Mouse (Mus musculus) frontal cortex, postnatal 14 days (tissue): ENCODE results near the gene Slc38a4.

Experiments
- DNase-seq, 2 experiments: peaks; one replicate each; pipeline ENCODE4 v3.0.0; 2022; ENCODE audit warnings: low spot score in 2 of 2

Slc38a4 gene

GRCm38 (mm10) chr15:97054131-97054530 lies 1.6 kb downstream of the Slc38a4 start:
- no peak for DNase-seq

- DNase-seq = no peak
Measured at GRCm38 (mm10) chr15:97050436-97050835, 5.3 kb downstream of the Slc38a4 start.

DNA sequence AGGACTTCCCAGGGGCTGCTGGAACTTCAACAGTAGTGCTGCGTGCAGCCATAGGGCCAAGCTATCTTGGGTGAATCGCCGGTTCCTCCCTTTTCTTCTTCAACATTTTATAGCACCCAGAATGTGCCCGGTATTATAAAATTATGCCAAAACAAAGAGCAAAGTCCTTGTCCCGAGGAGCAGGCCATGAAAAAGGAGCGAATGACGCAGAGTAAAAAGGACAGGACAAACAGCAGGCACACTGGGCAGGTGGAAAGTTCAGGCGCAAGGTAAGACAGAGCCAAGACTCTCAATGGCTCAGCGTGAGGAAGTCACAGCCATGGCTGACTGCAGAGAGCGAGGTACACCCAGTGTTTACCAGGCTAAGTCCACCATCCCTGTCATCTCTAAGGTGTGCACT lies 5.7 kb downstream of the Slc38a4 start:
- no peak for DNase-seq

- no peak for DNase-seq
Measured at GRCm38 (mm10) chr15:97049281-97049841, 6.4 kb downstream of the Slc38a4 start.

- DNase-seq = no peak
Measured at GRCm38 (mm10) chr15:97048267-97048666, 7.5 kb downstream of the Slc38a4 start.

DNA sequence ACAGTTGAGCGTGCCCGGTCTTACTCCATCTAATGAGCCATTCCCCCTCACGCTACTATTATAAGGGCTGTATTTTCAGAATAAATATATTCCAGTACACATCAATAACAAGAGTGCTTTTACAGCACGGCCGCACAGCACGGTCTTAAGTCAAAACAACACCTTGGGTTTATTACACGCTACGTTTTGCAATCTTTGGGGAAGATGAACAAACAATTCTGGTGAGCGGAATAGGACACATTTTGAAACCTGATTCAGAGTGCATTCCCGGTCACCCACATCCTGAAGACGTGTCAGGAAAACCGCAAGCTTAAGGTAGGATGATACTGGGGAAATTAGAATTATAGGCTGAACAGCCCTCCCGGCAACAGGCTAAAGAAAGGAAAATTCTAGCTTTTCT lies 11.8 kb downstream of the Slc38a4 start:
- no peak for DNase-seq

DNA sequence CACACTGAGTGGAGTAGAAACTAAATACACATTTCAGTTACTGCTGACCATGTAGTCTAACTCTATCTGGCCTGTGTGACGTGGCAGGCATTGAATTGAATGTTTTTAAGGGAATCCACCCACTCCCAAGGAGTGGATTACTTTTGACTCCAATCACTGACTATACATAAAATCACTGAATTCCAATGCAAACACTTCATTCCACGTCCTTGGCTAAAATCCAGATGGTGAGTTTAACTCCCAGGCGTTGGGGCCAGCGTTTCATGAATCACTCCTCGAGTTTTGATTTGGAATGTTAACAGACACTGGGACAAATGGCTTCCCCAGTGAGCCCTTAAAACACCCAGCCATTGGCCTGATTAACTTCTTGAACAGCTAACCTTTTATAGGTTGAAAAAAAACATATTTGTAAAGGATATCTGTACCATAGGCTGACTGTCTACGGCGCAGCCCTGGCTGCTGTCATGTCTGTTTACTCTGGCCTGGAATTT lies 13.7 kb downstream of the Slc38a4 start:
- DNase-seq = no peak

- no peak for DNase-seq
Measured at GRCm38 (mm10) chr15:97041182-97041581, 14.6 kb downstream of the Slc38a4 start.

GRCm38 (mm10) chr15:97037710-97038109 lies 18.0 kb downstream of the Slc38a4 start:
- DNase-seq = no peak

GRCm38 (mm10) chr15:97035892-97036291 lies 19.9 kb downstream of the Slc38a4 start:
- no peak for DNase-seq

DNA sequence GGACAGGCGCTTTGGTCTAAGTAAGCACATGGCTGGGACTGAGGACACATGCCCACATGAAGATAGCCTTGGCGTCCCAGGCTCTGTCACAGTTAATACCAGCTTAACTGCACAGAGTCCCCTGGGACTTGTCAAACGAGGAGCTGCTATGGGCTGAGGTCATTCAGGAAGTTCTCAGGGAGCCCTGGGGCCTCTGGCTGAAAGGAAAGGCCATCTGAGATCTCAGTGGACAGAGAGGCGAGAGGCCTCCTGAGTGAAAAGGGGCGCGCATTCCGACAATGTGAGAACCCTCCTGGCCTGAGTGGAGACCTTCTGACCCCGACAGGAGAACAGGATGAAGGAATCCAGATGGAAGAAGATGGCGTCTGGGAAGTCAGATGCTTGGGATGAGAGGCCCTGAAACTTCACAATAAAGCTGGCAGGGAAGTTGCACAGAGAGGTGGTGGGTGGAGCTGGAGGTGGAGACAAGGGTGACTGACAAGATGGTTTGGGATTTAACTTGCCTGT lies 22.2 kb downstream of the Slc38a4 start:
- no peak for DNase-seq

- no peak for DNase-seq
Measured at GRCm38 (mm10) chr15:97031886-97032285, 23.9 kb downstream of the Slc38a4 start.

DNA sequence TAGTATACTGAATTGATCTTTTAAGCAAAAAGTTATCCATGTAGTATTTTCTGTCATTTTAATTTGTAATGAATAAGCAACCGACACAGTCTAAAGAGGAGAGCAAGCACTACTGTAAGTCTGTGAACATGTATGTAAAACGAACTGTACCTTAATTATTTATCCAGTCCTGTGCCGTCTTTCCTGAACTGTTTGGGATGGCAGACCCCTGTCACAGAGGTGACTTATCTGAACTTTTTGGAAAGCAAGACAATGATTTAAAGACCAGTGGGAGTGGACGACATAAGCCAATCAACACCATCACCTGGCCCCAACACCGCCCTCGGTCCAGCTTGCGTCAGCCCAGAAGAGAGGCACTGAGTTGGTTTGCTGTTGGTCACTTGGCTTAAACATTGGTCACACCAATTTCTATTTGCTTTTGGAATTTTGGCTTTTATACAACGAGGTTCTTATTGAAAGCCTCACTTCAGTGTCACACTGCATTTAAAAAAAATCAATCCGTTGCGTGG lies 24.7 kb downstream of the Slc38a4 start:
- DNase-seq = no peak

DNA sequence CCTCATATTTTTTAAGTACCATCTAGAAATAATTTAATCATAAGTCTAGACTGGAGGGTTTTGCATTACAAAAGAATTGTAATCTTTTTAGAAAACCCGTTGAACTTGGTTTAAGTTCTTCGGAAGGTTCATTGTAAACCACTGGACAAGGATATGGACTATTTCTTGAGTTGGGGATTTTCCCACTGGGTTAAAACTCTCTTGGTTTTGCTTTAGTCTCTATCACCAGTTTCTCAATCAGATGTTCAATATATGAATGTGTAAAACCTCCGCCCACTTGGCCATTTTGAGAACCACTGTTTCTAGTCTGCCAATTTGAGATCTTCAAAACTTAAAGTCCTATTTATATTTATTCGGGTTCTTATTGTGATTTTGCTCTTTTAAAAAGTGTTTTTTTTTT lies 25.6 kb downstream of the Slc38a4 start:
- DNase-seq = no peak

GRCm38 (mm10) chr15:97029064-97029791 lies 26.5 kb downstream of the Slc38a4 start:
- no peak for DNase-seq

DNA sequence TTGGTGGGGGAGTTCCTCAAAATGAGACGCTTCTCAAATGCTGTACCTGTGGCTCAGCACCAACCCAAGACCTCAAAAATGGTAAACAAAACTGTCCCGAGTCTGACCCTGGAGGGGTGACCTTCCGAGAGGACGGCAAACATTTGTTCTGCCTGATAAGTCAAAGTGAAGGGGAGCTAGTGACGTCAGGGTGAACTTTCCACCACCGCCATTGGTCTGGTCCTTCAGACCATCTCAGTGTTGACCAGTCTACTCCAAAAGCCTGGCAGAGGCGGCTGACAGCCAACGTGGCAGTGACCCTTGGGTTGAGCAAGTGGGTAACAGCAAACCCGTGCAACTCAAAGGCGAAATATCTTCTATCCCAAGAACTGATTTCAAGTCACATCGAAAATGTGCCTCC lies 27.1 kb downstream of the Slc38a4 start:
- no peak for DNase-seq

DNA sequence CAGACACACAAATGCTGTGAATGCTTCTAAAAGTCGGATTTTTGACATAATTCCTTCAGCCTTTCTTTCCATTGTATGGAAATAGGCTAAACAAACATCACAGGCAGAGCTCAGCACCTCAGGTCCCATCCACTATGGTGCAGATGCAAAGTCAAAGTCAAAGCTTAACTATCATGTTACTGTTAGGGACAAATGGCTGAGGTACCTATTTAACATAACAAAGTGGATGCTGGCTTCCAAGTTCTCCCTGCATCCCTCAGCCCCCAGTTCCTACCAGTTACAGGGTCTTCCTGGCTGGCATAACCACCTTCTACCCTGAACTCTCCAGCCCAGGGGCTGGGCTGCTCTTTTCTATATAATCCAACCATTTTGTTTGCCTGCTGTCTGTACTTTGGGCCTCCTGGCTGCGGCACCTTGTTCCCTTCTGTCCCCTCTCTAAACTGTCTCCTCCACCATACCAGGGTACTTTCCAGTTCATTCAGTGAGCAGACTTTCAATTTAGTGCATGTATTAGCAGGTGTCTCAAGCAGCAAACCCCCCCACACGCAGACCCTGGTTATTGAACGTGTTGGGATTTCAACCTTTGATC lies 27.6 kb downstream of the Slc38a4 start:
- no peak for DNase-seq

GRCm38 (mm10) chr15:97026670-97027069 lies 29.1 kb downstream of the Slc38a4 start:
- no peak for DNase-seq

DNA sequence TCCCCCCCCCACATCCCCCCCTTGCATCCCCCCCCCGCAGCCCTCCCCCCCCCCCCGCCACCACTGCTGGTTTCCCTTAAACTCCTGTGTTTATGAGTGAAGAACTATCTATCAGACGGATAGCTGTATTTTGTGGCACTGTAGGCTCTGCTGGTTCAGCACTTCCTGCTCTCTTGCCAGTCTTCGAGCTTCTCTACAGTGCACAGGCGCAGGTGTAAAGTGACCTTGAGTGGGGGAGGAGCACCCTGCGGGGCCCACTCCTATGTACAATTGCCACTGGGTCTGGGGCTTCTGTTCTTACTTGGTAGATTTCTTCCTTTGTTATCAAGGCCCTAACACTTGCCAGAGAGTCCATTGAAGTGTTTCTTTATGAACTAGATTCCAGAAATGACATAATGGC lies 33.0 kb downstream of the Slc38a4 start:
- DNase-seq = no peak

DNA sequence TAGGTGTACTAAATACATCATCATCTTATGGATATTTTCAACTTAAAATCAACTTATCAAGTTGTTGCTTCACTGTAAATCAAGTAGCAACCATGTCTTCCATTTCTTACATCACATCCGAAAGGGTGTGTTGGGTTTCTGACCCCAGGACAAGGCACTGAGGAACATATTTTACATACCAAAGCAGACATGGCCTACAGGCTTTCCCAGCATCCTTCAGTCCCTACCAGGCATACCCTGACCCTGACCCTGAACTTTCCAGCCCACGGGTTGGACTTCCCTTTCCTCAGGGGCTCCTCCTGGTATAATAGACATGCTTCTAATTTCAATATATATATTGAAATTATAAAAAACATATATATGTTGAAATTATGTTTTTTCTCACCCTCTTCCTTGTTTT lies 33.5 kb downstream of the Slc38a4 start:
- no peak for DNase-seq

DNA sequence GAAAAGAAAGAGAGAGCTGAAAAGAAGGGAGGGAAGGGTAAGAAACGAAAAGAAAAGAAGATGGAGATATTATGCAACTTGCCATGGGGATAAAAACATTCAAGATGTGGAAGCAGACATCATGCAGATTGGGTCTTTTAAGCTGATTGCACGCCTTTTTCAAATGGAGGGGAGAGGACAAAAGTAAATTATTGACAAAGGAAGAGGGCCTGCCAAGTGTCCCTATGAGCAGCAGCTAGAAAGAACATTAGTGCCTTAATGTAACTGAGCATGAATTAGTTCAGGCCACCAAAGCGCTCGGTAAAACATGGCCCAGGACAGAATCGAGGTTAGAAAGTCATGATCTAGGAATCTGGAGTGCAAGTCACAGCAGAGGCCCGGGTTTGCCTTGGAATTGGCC lies 35.5 kb downstream of the Slc38a4 start:
- DNase-seq = no peak

DNA sequence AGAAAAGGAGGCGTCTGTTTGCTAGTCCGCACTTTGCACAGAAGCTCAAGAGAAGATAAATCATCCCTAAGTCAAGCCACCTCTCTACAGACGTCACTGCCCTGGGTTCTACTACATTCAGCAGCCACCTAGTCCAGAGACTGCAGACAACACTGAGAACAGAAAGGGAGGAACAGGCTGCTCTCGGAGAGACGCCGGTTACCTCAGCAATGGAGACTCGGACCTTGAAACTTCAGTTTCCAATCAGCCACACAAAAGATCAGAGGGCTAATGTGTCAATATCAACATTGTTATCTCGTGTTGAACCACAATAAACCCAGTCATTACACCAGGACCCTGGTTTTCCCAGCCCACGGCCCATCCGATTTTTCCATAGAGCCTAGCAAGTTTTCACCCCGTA lies 36.4 kb downstream of the Slc38a4 start:
- DNase-seq = no peak

GRCm38 (mm10) chr15:97017195-97017594 lies 38.6 kb downstream of the Slc38a4 start:
- DNase-seq = no peak
